Mouse (Mus musculus): ENCODE data around the gene Lin7b.

DNA sequence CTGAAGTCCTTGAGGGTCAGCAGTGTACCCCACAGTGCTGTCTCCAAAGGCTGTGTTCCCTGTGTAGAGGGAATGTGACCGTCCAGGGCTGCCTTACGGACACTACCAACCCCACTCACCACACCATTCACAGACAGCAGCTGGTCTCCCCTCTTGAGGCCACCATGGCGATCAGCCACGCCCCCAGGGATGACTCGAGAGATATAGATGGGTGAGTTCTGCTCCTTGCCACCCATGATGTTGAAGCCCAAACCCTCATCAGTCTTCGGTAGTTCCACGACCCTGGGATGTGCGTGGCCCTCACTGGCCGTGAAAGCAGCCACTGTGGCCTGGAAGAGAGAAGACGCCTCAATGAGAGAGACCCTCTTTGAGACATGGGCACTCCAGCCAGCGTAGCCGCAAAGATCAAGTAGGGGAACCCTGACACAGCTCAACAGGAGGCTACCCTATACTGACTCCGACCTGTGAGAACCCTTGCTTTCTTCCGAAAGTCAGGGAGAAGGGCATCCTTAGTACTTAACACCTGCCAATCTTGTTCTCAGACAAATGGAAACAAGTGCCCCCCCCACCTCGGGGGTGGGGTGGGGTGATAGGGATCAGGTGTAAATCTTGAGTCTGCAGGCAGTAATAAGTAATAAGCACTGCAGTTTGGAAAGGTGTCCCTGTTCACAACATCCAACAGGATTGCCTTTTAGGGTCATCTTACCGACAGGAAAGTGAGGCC is 1.2 kb downstream of the Lin7b start:
- TF ChIP-seq CTCF (IDR thresholded peaks at IDR 0.05; ENCODE audit: insufficient read depth, low read length) (no peak), POLR2A (IDR thresholded peaks at IDR 0.05; ENCODE audit: borderline replicate concordance, extremely low read depth, low read depth, low read length) (no peak)

All from lung, adult 2 months (tissue).